Mouse (Mus musculus) liver, embryonic 15.5 days (tissue): ENCODE data around the gene Zbtb20. TPM values are rescaled to one million over a fixed set of nuclear protein-coding genes. Genes with fewer than 3 reads are reported as not detected.

Source experiments
- ATAC-seq: fragments of 200-750 bp; cut with Nextera tagmentation; 2 replicates; pipeline ENCODE4 v1.8.0; 2017; ENCODE audit warnings: moderate number of reproducible peaks, mild to moderate bottlenecking, moderate library complexity; ENCODE audit not compliant: insufficient read depth
- H3K27ac ChIP-seq: fragments of 300-500 bp; sonication (generic); replicated peaks from 2 replicates; pipeline ENCODE4 v1.5.1; 2015; ENCODE audit warnings: mild to moderate bottlenecking, inconsistent platforms
- H3K27me3 ChIP-seq: fragments of 300-500 bp; sonication (generic); 2 replicates; pipeline ENCODE4 v1.6.1; 2015; ENCODE audit warnings: mild to moderate bottlenecking, inconsistent platforms
- H3K36me3 ChIP-seq: fragments of 300-500 bp; sonication (generic); replicated peaks from 2 replicates; pipeline ENCODE4 v1.6.1; 2015; ENCODE audit warnings: moderate library complexity, mild to moderate bottlenecking, inconsistent platforms
- H3K4me1 ChIP-seq: fragments of 300-500 bp; sonication (generic); replicated peaks from 2 replicates; pipeline ENCODE4 v1.6.1; 2015; ENCODE audit warnings: inconsistent platforms
- H3K4me2 ChIP-seq: fragments of 300-500 bp; sonication (generic); 2 replicates; pipeline ENCODE4 v1.6.1; 2015; ENCODE audit warnings: moderate library complexity, mild to moderate bottlenecking, inconsistent platforms
- H3K4me3 ChIP-seq: fragments of 300-500 bp; sonication (generic); replicated peaks from 2 replicates; pipeline ENCODE4 v1.5.1; 2015; ENCODE audit warnings: mild to moderate bottlenecking, inconsistent platforms
- H3K9ac ChIP-seq: fragments of 300-500 bp; sonication (generic); 2 replicates; pipeline ENCODE4 v1.6.1; 2015; ENCODE audit warnings: moderate library complexity, mild to moderate bottlenecking, inconsistent platforms
- H3K9me3 ChIP-seq: fragments of 300-500 bp; sonication (generic); replicated peaks from 2 replicates; pipeline ENCODE4 v1.6.1; 2016; ENCODE audit warnings: inconsistent platforms
- WGBS: fragments of 180-500 bp; shearing (Covaris S2); methylation state at CpG from one replicate; pipeline ENCODE4 v1.1.7; 2015; ENCODE audit warnings: mixed read lengths; ENCODE audit not compliant: insufficient replicate concordance; 5-methylcytosine and 5-hydroxymethylcytosine counted together
- polyA plus RNA-seq: library from polyadenylated mRNA; unstranded; fragments of >200 nt; fragmentation: Nextera tagmentation; extraction: Ambion mirVana; gene quantifications from 2 replicates; pipeline ENCODE4 v1.2.1, GENCODE M21; 2015

Zbtb20 gene
- polyA plus RNA-seq, 1 experiment from 2014 or later, result 5.1 TPM

DNA sequence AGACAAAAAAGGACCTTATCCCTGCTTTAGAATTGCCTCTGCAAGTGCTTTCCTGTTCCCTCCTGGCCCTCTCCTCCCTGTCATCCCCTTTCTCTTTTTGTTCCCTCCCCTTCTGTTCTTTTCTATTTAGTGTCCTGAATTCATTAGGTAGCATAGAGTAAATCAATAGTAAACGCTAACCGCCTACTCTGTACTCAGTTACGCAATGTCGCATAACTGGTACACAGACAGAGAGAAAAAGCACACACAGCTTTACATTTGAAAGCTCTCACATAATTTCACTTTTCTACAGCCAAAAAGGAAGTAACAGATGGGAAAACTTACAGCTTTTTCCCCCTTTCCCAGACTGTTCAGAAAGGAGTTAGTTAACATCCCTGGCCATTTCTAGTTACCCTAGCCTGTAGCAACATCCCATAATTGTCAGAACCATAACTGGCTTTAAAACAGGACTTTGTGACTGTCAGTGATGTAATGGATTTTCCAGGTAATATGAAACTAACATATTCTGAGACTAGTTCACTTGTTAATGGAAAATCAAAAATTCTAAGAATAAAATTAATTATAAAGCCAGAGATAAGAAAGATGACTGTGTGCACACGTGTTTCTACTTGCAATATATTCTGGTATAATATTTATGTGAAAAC lies 422.4 kb downstream of the Zbtb20 start:
- no peaks in the 10 kb centered on the region for H3K36me3 ChIP-seq
- WGBS, result 66% methylated on average over 5 of the region's 5 CpGs
- peak; percentile 61 for ATAC-seq
- 0 out of 2 replicates have a peak overlapping the region, but pooled peaks have one; percentile 2 for H3K27ac ChIP-seq
- no peaks in the 10 kb centered on the region for H3K4me1 ChIP-seq
- H3K4me2 ChIP-seq, result no peak overlapping the region
- no peaks in the 10 kb centered on the region for H3K9me3 ChIP-seq
- no peaks in the 10 kb centered on the region for H3K27me3 ChIP-seq
- no peak overlapping the region for H3K4me3 ChIP-seq
- no peak overlapping the region for H3K9ac ChIP-seq

DNA sequence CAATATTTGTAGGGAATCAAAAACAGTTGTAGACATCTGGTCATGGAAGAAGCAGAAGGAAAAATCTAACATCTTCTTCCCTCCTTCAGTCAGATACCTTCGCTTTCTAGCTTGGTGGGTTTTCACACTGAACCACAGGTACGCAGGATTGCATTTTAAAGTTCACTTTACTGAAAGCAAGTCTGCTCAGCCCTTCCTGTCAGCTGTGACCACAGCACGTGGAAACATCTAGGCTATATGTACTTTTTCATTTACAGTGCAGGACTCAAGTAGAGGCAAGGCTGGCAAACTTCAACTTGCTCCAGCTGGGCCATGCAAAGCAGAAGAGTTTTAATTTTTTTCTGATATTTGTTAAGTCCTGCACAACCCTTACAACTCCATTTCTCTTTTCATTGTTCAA lies 424.7 kb downstream of the Zbtb20 start:
- no peak overlapping the region for H3K9ac ChIP-seq
- WGBS, result 59% methylated on average over 3 of the region's 3 CpGs
- H3K9me3 ChIP-seq, result no peaks in the 10 kb centered on the region
- no peak overlapping the region for H3K4me2 ChIP-seq
- no peaks in the 10 kb centered on the region for H3K27me3 ChIP-seq
- H3K27ac ChIP-seq, result no peak overlapping the region
- H3K4me3 ChIP-seq, result no peak overlapping the region
- no peaks in the 10 kb centered on the region for H3K36me3 ChIP-seq
- ATAC-seq, result no peak
- H3K4me1 ChIP-seq, result no peaks in the 10 kb centered on the region

DNA sequence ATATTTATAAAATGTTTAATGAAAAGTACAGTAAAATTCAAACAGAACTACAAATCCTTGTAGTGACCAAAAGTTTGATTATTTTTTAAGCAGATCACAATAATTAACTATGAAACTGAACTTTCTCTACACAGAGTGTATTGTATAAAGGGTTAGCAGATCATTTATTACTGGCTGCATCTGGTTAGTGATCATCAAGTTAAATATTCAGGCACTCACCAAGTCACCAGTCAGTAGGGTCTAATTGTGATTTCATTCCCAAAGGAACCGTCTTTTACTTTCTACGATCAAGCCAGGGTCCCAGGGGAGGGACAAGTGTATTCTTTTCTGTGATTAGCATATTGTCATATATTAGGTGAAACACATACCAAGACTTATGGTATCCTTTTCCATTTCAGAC lies 426.5 kb downstream of the Zbtb20 start:
- no peak overlapping the region for H3K9ac ChIP-seq
- no peaks in the 10 kb centered on the region for H3K36me3 ChIP-seq
- 70% methylated on average over 2 of the region's 2 CpGs for WGBS
- H3K4me1 ChIP-seq, result no peaks in the 10 kb centered on the region
- no peak for ATAC-seq
- H3K4me2 ChIP-seq, result no peak overlapping the region
- no peak overlapping the region for H3K4me3 ChIP-seq
- no peaks in the 10 kb centered on the region for H3K9me3 ChIP-seq
- no peaks in the 10 kb centered on the region for H3K27me3 ChIP-seq
- H3K27ac ChIP-seq, result no peak overlapping the region

GRCm38 (mm10) chr16:43303245-43304197 lies 427.8 kb downstream of the Zbtb20 start:
- 50% methylated on average over 9 of the region's 9 CpGs for WGBS
- Histone ChIP-seq H3K4me1 (no peaks in the 10 kb centered on the region), H3K4me2 (no peak overlapping the region), H3K4me3 (no peak overlapping the region), H3K36me3 (no peaks in the 10 kb centered on the region), H3K9ac (no peak overlapping the region), H3K27ac (no peak overlapping the region), H3K27me3 (no peaks in the 10 kb centered on the region), H3K9me3 (no peaks in the 10 kb centered on the region)
- no peak for ATAC-seq

DNA sequence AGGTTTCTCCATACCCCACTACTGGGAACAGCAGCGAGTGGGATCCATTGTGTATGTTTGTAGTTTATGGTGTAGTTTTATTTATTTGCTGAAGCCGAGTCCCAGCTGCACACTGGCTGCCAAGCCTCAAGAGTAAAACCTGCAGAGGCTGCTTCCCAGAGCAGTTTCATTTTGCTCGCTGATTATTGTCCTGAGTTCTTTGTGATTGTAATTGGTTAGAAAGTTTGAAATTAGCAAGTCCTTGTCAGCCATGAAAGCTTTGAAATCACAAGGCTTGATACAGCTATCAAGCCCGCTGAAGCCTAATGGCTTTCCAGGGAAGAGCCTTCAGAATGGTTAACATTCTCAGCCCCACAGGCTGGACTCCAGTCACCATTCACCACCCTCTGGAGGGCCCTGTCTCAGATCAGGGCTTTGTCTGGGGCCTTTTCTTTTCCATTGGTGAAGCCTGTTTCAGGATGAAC lies 434.3 kb downstream of the Zbtb20 start:
- Histone ChIP-seq H3K36me3 (no peaks in the 10 kb centered on the region), H3K9ac (no peak overlapping the region), H3K4me1 (no peaks in the 10 kb centered on the region), H3K9me3 (no peaks in the 10 kb centered on the region), H3K4me3 (no peak overlapping the region), H3K27ac (no peak overlapping the region), H3K4me2 (no peak overlapping the region), H3K27me3 (no peaks in the 10 kb centered on the region)
- 43% methylated on average over 4 of the region's 4 CpGs for WGBS
- no peak for ATAC-seq

DNA sequence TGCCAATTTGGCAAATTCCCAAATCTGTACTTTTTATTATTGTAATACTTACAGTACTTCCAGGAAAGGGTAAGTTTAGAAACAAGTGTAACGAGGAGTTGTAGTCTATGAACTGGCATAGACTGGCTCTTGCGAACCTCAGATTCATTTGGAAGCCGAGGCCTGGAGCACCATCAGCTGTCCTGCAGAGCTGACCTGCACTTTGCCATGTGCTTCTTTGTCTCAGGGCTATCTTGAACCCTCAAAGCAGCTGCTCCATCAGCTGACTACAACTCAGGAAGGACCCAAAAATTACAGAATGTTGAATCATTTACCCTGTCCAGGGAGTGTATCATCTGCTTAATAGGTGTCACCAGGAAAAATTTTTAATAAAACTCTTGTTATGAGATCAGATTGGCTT lies 448.3 kb downstream of the Zbtb20 start:
- Histone ChIP-seq H3K36me3 (no peaks in the 10 kb centered on the region), H3K4me3 (no peak overlapping the region), H3K27ac (no peak overlapping the region), H3K9me3 (no peaks in the 10 kb centered on the region), H3K9ac (no peak overlapping the region), H3K27me3 (no peaks in the 10 kb centered on the region), H3K4me2 (no peak overlapping the region), H3K4me1 (no peaks in the 10 kb centered on the region)
- WGBS, result 53% methylated on average over 3 of the region's 3 CpGs
- no peak for ATAC-seq

GRCm38 (mm10) chr16:43328221-43328620 lies 452.5 kb downstream of the Zbtb20 start:
- ATAC-seq, result no peak
- 61% methylated on average over 1 of the region's 1 CpGs for WGBS

DNA sequence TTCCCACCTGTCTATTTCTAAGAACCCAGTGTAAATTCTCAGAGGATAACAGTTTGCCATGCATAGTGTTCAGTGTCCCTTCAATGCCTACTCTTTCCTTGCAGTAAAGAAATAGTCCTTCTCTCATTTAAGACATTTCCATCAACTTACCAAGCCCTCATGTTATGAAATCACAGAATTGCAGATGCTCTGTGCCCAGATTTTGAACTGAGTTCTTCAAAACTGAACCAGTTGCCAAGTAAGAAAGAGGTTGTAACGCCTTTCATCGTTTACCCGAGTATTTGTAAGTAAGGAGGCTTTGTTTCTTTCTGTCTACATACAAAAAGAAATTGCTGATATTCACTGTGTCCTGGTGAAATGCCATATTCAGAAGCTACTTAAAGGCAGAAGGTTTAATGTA lies 454.5 kb downstream of the Zbtb20 start:
- H3K9ac ChIP-seq, result no peak overlapping the region
- H3K4me2 ChIP-seq, result no peak overlapping the region
- no peak overlapping the region for H3K27ac ChIP-seq
- no peak overlapping the region for H3K4me3 ChIP-seq
- no peak for ATAC-seq
- no peaks in the 10 kb centered on the region for H3K36me3 ChIP-seq
- H3K9me3 ChIP-seq, result no peaks in the 10 kb centered on the region
- H3K27me3 ChIP-seq, result no peaks in the 10 kb centered on the region
- H3K4me1 ChIP-seq, result no peaks in the 10 kb centered on the region
- WGBS, result 70% methylated on average over 3 of the region's 3 CpGs

More at GRCm38 (mm10) chr16:43328221-43328620, 452.5 kb downstream of the Zbtb20 start:
- Histone ChIP-seq H3K27me3 (no peaks in the 10 kb centered on the region), H3K9ac (no peak overlapping the region), H3K9me3 (no peaks in the 10 kb centered on the region), H3K4me2 (no peak overlapping the region), H3K4me1 (no peaks in the 10 kb centered on the region), H3K27ac (no peak overlapping the region), H3K4me3 (no peak overlapping the region), H3K36me3 (no peaks in the 10 kb centered on the region)

DNA sequence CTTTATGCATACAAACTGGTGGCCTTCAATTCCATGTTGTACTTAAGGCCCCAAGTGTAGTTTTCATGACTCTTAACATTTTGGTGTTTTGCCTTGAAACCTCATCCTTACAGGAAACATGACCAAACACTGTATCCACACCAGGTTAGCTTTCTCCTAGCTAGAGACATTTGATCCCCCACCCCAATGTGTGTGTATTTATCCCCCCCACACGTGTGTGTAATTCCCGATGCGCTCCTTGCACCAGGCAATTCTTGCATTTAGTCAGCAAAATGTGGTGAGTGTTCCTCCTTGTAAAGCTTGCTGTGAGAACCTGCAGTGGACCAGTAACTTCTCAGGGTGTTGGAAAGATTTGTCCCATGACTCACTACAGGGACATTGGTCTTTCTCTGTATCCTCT lies 455.8 kb downstream of the Zbtb20 start:
- Histone ChIP-seq H3K27me3 (no peaks in the 10 kb centered on the region), H3K9me3 (no peaks in the 10 kb centered on the region), H3K4me3 (no peak overlapping the region), H3K9ac (no peak overlapping the region), H3K4me2 (no peak overlapping the region), H3K36me3 (no peaks in the 10 kb centered on the region), H3K27ac (no peak overlapping the region), H3K4me1 (no peaks in the 10 kb centered on the region)
- no peak for ATAC-seq
- WGBS, result 66% methylated on average over 3 of the region's 3 CpGs

- ATAC-seq, result no peak
- Histone ChIP-seq H3K4me2 (no peak overlapping the region), H3K27ac (no peak overlapping the region), H3K27me3 (no peaks in the 10 kb centered on the region), H3K36me3 (no peaks in the 10 kb centered on the region), H3K9me3 (no peaks in the 10 kb centered on the region), H3K4me3 (no peak overlapping the region), H3K4me1 (no peaks in the 10 kb centered on the region), H3K9ac (no peak overlapping the region)
- 35% methylated on average over 2 of the region's 2 CpGs for WGBS
Measured at GRCm38 (mm10) chr16:43332734-43333133, 457.1 kb downstream of the Zbtb20 start.

- H3K4me3 ChIP-seq, result no peak overlapping the region
- no peaks in the 10 kb centered on the region for H3K27me3 ChIP-seq
- H3K36me3 ChIP-seq, result no peaks in the 10 kb centered on the region
- WGBS, result 62% methylated on average over 1 of the region's 1 CpGs
- H3K4me2 ChIP-seq, result no peak overlapping the region
- no peak overlapping the region for H3K27ac ChIP-seq
- H3K4me1 ChIP-seq, result no peaks in the 10 kb centered on the region
- no peak overlapping the region for H3K9ac ChIP-seq
- H3K9me3 ChIP-seq, result no peaks in the 10 kb centered on the region
- no peak for ATAC-seq
Measured at GRCm38 (mm10) chr16:43333265-43333664, 457.6 kb downstream of the Zbtb20 start.
